Mouse (Mus musculus) lung, postnatal 10 days (tissue): ENCODE data around the gene Serinc5.
A peak's percentile ranks its signal among the peaks of the same experiment; 100 is the strongest.
"Not testable (repeated sequence)": the region's sequence is repeated elsewhere in the genome, so short reads cannot be mapped to it uniquely, and the experiment has no call there.

Experiments
- DNase-seq: peaks from one replicate; pipeline ENCODE4 v3.0.0; 2021

Gene Serinc5

DNA sequence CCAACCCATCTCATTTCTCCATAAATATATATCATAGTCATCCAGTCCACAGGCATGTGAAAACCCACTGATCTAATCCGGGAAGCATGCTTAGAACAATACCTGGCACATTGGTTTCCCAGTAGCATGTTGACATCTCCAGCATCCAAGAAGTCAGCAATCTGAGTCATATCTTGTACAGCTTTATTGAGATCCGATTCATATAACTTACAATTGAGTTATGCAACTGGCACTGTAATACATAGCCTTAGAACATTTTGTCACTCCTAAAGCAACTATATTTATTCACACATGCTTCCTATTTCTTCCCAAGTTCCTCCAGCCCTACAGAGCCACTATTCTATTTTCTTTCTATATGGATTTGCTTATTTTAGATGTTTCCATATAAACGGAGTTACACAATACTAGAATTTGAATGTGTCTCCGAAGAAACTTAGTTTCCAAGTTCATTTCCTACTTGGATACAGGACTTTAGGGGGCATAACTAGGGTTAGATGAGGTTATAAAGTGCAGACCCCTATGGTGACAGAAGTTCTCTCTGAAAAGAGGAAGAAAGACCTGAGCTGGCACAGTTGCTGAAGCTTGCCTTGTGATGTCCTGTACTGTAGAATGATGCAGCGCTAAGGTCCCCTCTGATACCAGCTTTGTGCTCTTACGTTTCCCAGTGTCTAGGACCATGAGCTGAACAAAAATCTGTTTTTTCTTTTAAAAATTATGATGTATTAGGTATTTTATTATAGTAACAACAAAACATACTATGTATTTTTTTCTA is 57.5 kb downstream of the Serinc5 start:
- DNase-seq: no peak

DNA sequence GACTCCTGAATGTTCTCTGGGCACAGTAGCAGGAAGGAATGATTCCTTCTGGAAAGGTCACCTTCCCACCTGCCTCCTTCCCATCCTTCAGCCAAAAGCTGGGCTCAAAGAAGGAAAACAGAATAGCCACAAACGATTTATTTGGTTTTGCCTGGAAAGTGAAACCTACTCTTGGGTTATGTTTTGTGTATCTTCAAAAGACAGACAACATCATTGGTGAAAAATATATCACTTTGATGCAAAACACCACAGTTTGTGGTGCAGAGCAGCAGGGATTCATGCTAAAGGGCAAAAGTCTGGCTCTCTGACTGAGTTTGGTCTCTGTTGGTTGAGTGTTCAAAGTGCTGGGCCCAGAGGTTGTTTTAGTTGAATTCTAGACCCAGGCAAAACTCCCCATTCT is 60.8 kb downstream of the Serinc5 start:
- DNase-seq: no peak

DNA sequence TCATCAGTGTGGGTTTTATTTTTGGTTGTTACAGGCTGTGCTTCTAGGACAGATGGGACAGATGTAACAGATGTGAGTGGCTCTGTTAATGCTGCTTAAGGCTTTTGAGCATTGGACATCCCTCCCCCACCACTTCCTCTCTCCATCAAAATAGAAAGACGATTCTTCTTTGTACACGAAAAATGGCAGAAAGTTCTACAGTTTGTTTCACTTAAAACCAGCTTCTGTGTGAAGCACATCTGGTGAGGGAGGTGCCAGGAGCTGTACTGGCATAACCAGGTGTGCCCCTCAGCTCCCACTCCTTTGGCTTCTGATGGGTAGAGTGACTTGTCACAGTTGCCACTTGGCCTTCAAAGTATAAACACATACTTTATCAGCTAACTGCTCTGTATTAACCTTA is 63.8 kb downstream of the Serinc5 start:
- no peak for DNase-seq

DNA sequence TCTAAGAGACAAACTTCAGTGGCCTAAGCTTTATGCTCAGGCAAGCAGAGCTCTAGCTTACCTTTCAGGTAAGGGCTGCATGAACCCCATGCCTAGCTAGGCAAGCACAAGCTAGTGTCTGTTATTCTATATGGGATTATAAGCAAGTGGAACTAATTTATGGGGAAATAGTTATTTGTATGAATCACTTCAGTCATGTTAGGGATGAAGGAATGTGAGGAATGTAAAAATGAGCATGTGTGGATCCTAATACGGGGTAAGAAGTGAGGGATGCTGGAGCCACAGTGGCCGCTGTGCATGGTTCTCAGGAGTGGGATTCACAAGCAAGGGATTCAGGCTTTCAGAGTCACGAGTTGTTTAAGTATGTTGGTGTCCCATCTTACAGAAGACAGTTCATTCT is 64.4 kb downstream of the Serinc5 start:
- no peak for DNase-seq

DNA sequence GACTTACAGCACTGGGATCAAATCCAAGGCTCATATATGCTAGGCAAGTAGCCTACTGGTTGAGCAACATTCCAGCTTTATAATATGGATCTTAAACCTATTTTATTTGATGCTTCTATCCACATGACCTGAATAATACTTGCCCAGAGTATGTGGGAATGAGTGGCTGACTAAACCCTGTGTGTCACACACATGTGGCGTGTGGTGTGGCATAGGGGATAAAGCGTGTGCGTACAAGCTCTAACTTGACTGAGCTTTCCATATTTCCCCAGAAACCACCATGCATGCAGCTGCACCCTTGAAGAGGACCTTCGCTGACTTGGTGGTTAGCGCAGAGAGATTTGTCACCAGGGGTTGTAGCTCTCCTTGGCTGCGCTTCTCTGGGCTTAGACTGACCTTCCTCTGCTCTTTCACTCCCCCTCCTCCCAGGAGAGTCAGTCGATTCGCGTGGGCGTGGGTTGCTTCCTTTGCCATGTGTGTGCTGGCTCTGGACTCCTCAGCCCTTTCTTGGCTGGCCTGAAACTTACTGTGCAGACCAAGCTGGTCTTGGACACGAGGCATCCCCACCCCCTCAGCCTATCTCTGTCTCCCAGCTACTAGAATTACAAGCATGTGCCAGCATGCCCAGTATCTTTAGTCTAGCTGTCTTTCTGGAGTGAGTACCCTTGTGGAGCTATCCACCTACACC is 65.2 kb downstream of the Serinc5 start:
- DNase-seq: peak; percentile 36

DNA sequence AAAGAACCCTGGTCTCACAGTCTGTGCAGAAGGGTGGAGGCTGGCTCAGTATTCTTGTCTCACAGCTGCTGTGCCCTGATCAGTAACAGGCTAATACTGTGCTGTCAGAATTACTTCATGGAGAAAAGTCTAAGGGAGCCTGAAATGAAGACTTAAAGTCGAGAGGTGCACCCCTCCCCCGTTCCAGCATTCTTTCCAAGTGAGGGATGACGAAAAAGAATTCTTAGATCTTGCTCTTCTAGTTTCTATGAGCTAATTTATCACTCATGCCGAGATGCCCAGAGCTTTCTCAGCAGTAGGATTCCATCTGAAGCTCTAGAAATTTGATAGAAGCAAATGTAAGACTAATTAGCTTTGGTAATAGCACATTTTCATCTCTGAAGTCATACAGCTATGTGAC is 66.8 kb downstream of the Serinc5 start:
- DNase-seq: peak; percentile 20

DNA sequence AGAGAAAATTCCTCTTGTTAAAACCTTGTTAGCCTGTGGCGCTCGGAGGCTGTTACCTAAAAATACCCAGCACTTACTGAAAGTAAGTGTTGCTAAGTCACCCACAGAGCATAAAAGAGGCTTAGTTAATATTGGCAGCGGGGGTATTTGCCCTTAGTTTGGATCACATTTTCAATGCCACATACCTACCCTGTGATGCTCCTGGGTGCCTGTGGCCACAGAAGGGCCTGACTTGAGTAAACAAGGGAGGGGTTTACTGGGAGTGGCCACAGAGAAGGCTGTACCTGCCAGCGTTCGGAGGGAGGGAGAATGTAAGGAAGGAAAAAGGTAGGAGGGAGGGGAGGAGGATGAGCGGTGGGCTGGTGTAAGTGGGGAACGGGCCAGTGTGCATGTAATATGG is 68.8 kb downstream of the Serinc5 start:
- no peak for DNase-seq

DNA sequence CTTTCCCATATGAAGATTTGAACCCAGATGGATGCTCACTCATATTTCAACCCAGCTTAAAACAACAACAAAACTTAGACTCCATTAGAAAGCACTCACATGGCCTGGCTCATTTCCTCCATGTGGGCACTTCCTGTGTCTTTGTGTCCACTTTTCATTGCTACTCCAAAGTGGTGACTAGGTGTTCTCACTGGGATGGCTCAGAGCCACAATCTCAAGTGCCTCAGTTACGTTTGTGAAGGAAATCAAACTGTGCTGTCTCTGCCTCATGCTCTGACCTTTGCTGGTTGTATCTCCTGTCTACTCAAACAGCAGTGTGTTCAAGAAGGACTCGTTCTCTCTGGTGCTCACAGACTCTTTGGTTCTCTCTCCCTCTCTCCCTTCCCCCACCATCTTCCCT is 70.7 kb downstream of the Serinc5 start:
- no peak for DNase-seq

DNA sequence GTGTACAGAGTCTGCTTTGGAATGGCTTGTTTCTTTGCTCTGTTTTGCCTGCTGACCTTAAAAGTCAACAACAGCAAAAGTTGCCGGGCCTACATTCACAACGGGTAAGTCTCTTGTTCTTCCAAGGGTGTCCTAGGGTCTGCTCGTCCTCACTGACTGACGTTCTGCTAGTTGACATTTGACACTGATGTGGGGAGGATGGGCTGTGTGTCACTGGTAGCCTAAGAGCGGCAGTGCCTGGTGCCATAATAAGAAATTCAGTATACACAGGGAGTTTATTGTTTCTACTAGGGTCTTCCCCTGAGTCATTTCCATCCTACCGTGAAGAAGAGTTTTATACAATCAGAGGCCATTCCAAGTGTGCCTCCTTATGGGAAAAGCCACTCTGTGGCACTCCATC is 71.9 kb downstream of the Serinc5 start:
- DNase-seq: no peak

DNA sequence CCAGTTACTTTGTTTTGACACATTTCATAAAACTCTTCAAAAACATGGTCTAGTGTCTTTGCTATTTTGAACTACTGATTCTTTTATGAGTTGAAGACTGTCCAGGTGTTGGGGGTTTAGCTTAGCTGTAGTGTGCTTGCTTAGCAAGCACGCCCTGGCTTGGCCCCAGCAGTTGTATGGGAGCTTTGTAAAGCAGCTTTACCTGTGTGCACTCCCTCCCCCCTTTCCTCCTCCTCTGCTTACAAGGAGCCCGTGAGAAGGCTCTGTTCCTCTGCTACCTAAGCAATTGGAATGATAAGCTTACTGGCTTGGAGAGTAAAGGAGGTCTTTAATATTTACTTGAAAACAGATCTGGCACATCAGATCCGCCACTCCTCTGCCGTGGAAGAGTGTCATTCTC is 72.6 kb downstream of the Serinc5 start:
- no peak for DNase-seq

DNA sequence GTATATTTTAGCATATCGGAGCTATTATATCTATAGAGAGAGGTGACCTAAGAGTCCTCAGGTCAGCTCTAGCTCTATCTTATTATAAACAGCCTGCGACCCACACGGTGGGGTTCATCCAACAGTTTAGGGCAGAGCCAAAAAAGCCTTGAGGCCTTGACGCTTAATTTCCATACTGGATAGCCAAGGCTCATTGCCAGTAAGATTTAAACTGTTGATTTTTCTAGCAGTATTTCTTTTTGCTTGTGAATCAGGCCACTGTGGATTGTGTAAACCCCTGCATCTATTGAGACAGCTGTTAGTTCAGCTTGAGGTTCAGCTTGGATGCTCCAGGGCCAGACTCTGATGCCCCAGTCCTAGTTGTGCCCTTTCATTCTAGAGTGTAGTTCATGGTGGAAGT is 73.4 kb downstream of the Serinc5 start:
- DNase-seq: no peak

DNA sequence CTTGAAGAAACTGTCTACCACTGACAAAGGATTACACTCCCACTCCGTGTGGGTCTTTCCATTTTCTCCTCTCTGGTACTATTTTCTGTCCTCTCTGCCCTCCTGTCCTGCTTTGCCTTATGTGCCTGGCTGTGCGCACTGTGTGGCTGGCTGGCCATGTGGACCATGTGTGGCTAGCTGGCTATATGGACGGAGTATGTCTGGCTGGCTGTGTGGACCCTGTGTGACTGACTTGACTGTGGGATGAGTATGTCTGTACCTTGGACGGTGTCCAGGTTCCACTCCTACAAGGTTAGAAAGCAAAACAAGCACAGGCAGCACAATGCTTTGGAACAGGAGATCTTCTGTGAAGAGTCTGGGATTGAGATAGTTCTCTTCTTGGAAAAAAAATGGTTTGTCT is 74.4 kb downstream of the Serinc5 start:
- DNase-seq: no peak

DNA sequence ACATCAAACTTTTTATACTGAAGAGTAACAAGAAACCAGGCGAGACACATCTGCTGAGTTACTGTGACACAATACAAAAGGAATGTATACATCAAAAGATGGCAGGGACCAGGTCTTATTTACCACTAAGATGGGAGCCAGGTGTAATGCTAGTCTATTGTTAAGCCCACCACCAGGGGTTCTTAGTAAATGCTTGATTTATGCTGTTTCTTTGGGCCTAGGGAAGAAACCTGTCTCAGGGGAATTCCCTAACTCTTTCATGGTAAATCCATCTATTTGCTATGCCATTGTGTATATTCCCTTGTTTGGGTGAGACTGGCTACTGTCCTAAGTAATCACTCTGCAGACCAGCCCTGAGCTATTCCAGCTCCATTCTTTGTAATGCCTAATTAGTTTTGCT is 76.3 kb downstream of the Serinc5 start:
- not testable (repeated sequence) for DNase-seq

DNA sequence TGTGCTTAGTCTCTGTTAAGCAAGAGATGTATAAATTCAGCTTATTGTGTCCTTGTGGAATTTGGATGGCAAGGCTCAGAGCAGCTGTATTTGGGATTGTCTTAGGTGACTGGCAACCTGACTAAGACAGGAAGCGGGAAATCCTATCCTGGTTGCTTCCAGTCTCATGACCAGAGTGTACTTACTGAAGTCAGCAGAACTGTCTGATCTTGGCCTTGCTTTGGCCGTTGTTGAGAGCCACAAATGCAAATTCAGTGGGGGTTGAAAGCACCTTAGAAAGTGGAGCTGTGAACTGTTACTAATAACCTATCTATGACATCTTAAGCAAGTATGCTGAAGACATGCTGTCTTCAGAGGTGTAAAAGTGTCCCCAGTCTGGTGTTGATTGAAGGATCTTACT is 78.2 kb downstream of the Serinc5 start:
- DNase-seq: no peak

DNA sequence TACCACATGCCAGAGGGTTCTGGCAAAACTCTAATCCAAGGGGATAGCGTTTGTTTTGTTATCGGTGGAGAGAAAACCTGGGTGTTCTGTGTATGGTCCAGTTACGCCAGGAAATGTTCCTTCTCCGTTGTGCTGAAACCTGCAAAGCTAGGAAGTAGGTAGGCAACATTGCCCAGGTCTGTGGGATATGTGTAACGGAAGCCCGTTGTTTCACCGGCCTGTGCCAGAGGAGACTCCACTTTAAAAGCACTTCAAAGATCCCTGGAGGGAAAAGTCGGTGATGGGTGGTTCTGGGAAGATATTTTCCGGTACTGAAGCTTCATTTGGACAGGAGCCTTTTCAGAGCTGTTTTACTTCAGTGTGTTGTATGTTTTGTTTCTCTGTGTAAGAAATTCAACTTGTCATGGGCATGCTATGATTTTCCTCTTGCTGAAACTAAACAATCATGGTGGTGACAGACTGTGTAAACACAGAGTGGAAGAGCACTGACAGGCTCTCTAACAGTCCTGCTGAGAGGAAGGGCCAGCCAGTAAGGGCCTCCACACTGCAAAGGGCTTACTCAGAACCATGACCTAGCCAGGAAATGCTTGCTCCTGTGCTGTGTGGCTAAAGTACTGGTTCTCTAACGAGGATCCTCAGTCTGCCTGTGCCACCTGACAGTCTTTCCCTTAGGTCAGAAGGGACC is 83.1 kb downstream of the Serinc5 start:
- DNase-seq: peak; percentile 59

DNA sequence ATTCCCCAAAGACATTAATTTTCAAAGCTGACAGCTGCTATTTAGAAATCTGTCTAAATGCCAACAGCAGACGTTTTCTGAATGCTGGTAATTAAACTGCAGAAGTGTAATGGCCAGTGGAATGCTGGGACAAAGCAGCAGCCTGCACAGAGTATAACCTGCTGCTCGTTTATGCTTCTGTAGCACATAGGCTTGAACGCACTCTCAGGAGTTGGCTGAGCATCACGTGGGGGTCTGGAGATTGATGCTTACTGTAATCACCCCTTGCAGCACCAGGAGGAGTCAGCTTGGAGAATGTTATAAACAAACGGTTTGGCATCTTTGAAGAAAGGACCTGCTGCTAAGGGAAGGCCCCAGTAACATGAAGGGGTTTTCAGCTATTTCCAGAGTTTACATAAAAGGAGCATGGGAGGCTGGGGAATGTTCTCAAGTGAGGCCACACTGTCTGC is 85.6 kb downstream of the Serinc5 start:
- no peak for DNase-seq

DNA sequence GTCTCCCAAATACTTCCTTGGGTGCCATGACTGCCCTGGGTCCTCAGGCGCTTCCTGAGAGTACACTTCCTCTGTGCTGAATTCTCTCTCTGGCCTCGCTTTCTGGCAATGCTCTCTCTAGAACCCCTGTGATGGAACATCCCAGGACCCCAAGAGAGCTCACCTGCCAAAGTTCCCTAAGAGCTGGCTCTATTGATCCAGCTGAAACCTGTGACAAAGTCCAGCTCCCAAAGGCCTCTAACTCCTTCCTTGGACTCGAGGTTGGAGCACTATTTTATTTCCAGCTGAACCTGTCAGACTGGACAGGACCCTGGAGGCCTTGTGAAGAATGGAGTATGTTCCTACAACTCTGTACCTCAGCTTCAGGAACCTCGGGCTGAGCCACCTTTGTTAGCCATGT is 86.2 kb downstream of the Serinc5 start:
- DNase-seq: no peak

DNA sequence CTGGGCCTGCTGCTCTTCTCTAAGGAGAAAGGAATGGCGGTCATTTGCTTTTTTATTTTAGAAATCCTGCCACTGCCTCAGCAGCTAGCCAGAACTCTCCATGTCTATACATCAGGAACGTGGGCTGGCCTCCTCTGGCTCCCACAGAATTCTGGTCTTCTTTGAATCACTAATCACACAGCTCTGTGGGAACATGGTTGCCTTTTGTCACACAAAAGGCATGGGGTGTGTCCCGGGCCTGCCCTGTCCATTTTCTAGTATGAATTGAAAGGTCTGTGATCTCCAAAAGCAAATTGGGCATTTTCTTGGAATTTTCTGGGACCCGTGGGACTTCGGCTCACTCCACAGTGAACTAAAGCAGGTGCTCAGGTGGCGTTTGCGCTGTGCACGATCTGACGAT is 87.9 kb downstream of the Serinc5 start:
- DNase-seq: no peak

DNA sequence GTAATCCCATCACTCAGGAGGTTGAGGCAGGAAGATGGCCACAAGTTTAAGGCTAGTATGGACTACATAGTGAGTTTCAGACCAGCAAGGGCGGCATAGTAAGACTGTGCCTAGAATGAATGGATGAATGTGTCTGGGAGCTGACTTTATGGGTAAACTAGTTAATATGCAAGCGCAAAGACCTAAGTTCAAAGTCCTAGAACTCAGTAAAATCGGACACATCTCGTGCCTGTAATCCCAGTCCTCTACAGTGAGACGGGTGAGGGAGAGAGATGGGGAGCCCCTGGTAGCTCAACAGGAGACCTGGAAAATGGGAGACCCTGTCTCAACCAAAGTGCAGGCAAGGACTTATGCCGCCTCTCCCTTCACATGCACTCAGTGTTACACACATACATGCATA is 88.5 kb downstream of the Serinc5 start:
- no peak for DNase-seq

DNA sequence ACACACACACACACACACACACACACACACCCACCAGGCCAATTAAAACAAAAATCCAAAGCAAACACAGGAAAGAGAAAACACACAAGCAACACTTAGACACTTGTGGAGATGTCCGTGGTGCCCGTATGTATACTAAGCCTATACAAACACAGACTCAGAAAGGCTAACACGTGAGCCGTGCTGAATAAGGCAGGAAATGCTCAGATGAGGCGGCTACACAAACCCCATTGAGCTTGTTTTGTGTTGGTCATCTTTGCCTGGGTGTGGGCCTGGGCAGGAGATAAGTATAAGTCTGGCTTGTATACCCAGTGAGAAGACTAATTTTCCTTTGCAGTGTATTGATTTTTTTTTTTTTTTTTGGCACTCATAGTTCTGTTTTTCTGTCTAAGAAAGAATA is 91.1 kb downstream of the Serinc5 start:
- no peak for DNase-seq

DNA sequence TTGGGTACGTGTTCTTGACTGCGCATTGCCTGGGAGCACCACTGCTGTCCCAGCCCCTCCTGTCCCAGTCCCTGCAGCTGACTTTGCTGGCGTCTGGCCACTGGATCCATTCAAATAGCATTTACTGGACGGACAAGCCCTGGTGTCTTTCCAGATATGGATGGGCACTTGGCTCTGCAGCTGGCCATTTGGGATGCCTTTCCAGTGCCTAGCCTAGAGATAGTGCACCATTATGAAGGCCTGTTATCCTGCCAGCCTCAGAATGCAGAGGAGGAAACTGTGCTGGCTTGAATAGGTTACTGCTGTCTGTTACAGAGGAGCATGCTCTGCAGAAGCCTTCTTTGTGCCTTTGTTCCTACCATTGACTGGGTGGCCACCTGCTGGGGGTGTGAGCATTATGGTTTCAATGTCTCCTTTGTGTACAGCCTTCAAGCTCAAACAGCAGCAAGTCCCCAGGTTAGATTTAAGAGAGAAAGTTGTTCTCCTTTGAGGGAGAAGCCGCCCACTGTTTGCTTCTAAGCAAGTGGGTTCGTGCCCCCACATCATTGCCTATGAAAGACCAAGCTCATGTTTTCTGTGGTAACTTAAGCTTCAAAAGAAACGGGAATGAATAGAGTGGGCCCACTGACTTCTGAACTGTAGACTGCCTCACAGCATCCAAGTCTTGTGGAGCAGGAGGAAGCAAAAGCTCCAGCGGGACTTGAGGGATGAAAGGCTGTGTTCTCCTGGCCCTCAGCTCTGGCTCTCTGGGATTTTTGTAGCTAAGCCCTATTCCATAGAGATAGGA is 92.5 kb downstream of the Serinc5 start:
- DNase-seq: peak; percentile 34

DNA sequence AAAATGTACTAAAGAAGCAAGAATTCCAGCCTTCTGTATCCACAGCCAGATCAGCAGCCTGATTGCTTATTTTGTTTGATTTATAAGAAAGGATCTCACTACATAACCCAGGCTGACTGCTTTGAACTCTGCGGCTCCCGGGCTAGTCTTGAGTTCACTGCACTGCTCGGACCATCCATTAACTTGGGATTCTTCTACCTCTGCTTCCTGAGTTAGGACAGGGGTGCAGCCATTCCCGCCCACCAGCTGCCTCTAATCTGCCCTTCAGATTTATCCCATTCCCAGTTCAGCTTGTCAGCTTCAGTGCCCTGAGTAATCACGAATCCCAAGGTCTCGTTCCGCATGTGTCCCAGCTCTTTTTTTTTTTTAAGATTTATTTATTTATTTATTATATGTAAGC is 93.3 kb downstream of the Serinc5 start:
- DNase-seq: no peak

DNA sequence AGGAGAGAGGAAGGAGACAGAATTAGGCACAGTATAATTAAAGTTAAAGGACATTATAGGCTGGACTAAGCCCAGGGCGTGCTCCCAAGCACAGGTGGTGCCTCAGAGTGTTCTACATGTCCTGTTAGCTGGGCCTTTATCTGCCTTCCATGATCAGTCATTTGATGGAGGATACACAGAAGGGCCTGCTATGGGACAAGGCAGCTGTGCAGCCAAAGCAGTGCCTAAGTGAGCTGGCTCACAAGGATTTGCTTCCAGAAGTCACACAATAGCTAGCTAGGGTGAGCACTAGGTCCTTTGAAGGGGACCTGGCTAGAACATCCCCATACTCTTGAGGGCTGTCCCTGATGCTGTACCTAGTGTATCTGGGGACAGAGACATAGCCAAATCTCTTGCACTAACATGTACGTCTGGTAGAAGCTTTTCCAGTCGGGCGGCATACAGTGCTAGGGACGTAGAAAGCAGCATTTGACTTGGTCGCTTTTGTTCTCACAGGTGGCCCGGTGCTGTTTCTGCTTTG is 94.2 kb downstream of the Serinc5 start:
- DNase-seq: no peak
